Mouse (Mus musculus) liver, embryonic 14.5 days (tissue): ENCODE results near the gene Iqce. TPM values are rescaled to one million over a fixed set of nuclear protein-coding genes. Genes with fewer than 3 reads are reported as not detected.
A peak's percentile ranks its signal among the peaks of the same experiment; 100 is the strongest.

Source experiments
- ATAC-seq: fragments of 200-750 bp; cut with Nextera tagmentation; 2 replicates; pipeline ENCODE4 v1.8.0; 2017; ENCODE audit warnings: moderate number of reproducible peaks, mild to moderate bottlenecking, moderate library complexity; ENCODE audit not compliant: insufficient read depth
- DNase-seq, 3 experiments: peaks; one replicate each; pipeline ENCODE4 v3.0.0-alpha.2; 2012 to 2013; ENCODE audit warnings: low read depth in 3 of 3, low spot score in 3 of 3
- H3K27ac ChIP-seq: fragments of 300-500 bp; sonication (generic); 2 replicates; pipeline ENCODE4 v1.5.1; 2014; ENCODE audit warnings: moderate library complexity, mild to moderate bottlenecking, control low read depth, inconsistent platforms
- H3K27me3 ChIP-seq: fragments of 300-500 bp; sonication (generic); 2 replicates; pipeline ENCODE4 v1.6.1; 2014; ENCODE audit warnings: mild to moderate bottlenecking, low read length, moderate library complexity; ENCODE audit not compliant: control insufficient read depth, insufficient read depth
- H3K36me3 ChIP-seq: fragments of 300-500 bp; sonication (generic); replicated peaks from 2 replicates; pipeline ENCODE4 v1.6.1; 2014; ENCODE audit warnings: low read depth; ENCODE audit not compliant: control insufficient read depth, insufficient read depth
- H3K4me1 ChIP-seq, 2 experiments: fragments of 200-500 bp in 1 of 2; fragments of 300-500 bp in 1 of 2; sonication (generic) in 1 of 2; replicated peaks; 2 replicates each; pipeline ENCODE4 v1.6.1; 2012 to 2014; ENCODE audit warnings: antibody characterized with exemption in 1 of 2, inconsistent platforms in 1 of 2, low read length in 1 of 2; ENCODE audit not compliant: control insufficient read depth in 2 of 2, insufficient read depth in 2 of 2
- H3K4me2 ChIP-seq: fragments of 300-500 bp; sonication (generic); 2 replicates; pipeline ENCODE4 v1.6.1; 2014; ENCODE audit warnings: low read depth, mild to moderate bottlenecking, control low read depth, moderate library complexity
- H3K4me3 ChIP-seq, 2 experiments: fragments of 200-500 bp in 1 of 2; fragments of 300-500 bp in 1 of 2; sonication (generic) in 1 of 2; 2 replicates each; pipeline ENCODE4 v1.5.1; 2012 to 2014; ENCODE audit warnings: low read depth in 2 of 2, low read length in 2 of 2, mild to moderate bottlenecking in 2 of 2, control low read depth in 1 of 2, inconsistent platforms in 1 of 2, moderate library complexity in 1 of 2; ENCODE audit not compliant: insufficient read depth in 1 of 2
- H3K9ac ChIP-seq: fragments of 300-500 bp; sonication (generic); replicated peaks from 2 replicates; pipeline ENCODE4 v1.6.1; 2014; ENCODE audit warnings: mild to moderate bottlenecking, control low read depth, moderate library complexity
- H3K9me3 ChIP-seq: fragments of 300-500 bp; sonication (generic); 2 replicates; pipeline ENCODE4 v1.6.1; 2016; ENCODE audit warnings: low read length, mixed read lengths; ENCODE audit not compliant: control insufficient read depth
- CTCF ChIP-seq: IDR thresholded peaks from 2 replicates; pipeline ENCODE4 v1.5.1; 2016; ENCODE audit warnings: antibody characterized with exemption, low read depth, control low read depth
- EP300 ChIP-seq: IDR thresholded peaks from 2 replicates; pipeline ENCODE4 v1.6.1; 2016; ENCODE audit warnings: antibody characterized with exemption, low read depth
- WGBS: fragments of 180-500 bp; shearing (Covaris S2); extraction: QIAGEN DNeasy Blood & Tissue Kit; methylation state at CpG from one replicate; pipeline ENCODE4 v1.1.7; 2014; ENCODE audit not compliant: insufficient replicate concordance; 5-methylcytosine and 5-hydroxymethylcytosine counted together
- polyA plus RNA-seq, 2 experiments: library from polyadenylated mRNA; depleted of rRNA in 1 of 2; stranded (reverse) in 1 of 2; unstranded in 1 of 2; fragments of >200 nt; fragmentation: Nextera tagmentation in 1 of 2; extraction: Ambion mirVana in 1 of 2; gene quantifications; 2 replicates each; pipeline versions ENCODE4 v1.2.1 to v1.2.3; 2012 to 2014

Gene Iqce
- polyA plus RNA-seq, 2 experiments, result 3.4 to 3.8 TPM

DNA sequence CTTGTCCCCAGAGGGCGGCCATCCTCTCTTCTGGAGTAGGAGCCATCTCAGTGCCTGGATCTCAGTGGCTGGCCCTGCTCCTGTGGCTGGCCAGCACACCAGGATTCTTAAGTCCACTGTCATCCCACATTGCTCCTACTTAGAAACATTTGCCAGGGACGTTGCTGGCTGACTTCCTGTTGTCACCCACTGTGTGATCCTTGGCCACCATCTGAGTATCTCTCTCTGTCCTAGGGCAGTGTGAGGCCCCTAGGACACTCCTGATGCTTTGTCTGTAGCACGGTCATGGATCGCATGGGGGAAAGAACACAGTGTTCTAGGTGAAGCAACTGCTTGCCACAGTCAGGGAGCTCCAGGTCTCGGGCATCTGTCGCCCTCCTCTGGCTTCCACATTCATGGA, 8.1 kb upstream of the Iqce start:
- Histone ChIP-seq H3K27me3 (no peaks in the 10 kb centered on the region), H3K9ac (no peak overlapping the region), H3K27ac (no peak overlapping the region), H3K4me1 (peaks cover 0 to 10% of the 10 kb centered on the region in 2 experiments; a peak in 3 of 4 replicates), H3K36me3 (peaks cover 10% of the 10 kb centered on the region), H3K9me3 (no peaks in the 10 kb centered on the region), H3K4me3 (no peak overlapping the region), H3K4me2 (no peak overlapping the region)
- ATAC-seq (no peak), DNase-seq (no peak)
- TF ChIP-seq EP300, result no peak
- no peak for TF ChIP-seq CTCF
- 77% methylated on average over 6 of the region's 6 CpGs for WGBS

DNA sequence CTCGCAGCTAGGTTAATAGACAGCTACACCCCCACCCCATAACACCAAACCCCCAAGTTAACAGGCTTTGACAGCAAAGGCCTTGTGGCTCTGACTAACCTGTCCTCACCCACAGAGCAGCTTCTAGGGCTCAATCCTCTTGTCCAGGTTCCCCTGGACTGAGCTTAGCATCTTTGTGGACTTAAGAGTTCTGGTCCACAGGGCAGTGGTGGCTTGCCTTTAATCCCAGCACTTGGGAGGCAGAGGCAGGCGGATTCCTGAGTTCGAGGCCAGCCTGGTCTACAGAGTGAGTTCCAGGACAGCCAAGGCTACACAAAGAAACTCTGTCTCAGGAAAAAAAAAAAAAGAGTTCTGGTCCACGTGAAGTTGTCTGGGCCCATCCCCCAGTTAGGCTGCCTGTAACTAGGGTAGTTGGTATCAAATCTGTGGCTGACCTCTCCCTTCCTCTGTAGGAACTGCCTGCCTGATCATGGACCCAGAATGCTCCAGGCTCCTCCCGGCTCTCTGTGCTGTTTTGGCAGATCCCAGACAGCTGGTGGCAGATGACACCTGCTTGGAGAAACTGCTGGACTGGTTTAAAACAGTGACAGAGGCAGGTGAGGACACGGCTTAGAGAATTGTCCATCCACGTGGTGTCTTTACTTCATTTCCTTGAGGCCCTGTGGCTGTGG, 3.5 kb upstream of the Iqce start:
- WGBS, result 31% methylated on average over 7 of the region's 7 CpGs
- DNase-seq, result no peak
- Histone ChIP-seq H3K4me2 (peak overlapping the region; percentile 90), H3K4me1 (peaks cover 21 to 32% of the 10 kb centered on the region in 2 experiments), H3K9ac (peak overlapping the region; percentile 77), H3K36me3 (no peaks in the 10 kb centered on the region), H3K4me3 (peak overlapping the region; percentile 59 to 63), H3K27me3 (no peaks in the 10 kb centered on the region), H3K9me3 (no peaks in the 10 kb centered on the region), H3K27ac (peak overlapping the region; percentile 60)
- no peak for ATAC-seq
- TF ChIP-seq EP300 (no peak), CTCF (no peak)

DNA sequence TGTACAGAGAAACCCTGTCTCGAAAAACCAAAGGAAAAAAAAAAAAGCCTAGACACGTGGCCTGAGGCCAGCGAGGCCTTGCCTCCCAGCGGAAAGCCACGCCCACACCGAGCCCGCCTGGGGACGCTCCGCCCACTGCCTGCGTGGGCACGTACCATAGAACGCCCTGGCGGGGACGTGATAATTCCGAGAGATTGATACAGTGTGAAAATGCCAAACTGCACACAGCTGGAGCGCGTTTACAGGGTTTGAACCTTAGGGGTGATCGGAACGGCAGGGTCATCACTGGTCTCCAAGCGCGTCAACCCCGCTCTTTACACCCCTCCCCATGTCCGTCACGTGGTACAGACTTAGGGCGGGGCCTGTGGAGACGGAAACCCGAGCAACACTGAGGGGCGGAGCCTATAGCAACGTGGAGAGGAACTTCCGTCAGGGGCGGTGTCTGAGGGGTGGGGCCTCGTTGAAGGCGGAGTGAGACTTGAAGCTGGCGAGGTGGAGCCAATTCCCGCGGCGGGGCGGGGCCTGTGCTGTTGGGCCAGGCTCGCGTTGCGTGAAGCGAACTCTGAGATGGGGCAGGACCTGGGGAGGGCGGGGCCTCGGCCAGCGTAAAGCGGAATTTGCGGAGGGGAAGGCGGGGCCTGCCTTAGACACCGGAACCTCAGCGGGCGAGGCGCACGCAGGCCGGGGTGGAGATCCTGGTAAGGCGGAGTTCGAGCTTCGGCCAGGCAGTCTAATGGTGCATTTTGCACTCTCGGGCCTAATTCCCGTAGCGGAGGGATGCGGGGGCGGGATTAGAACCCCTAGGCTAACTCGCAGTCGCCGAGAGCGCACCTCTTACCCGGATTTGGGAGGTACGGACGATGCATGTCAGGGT, 2.4 kb upstream of the Iqce start, which contains the start of gene Brat1:
Gene Brat1, plus strand, starts transcription at position 634 of the 874 bp plus-strand sequence.
- no peaks in the 10 kb centered on the region for H3K9me3 ChIP-seq
- H3K4me1 ChIP-seq, result peaks cover 21 to 34% of the 10 kb centered on the region in 2 experiments
- DNase-seq (peak; percentile 99), ATAC-seq (peak; percentile 88)
- H3K27me3 ChIP-seq, result no peaks in the 10 kb centered on the region
- H3K9ac ChIP-seq, result peak within 1 kb of the TSS; percentile 77
- peak within 1 kb of the TSS; percentile 69 for H3K27ac ChIP-seq
- H3K4me2 ChIP-seq, result peak within 1 kb of the TSS; percentile 90
- H3K36me3 ChIP-seq, result no peaks in the 10 kb centered on the region
- H3K4me3 ChIP-seq, result peak within 1 kb of the TSS; percentile 63 to 79
- no peak for TF ChIP-seq EP300
- 0 out of 2 replicates have a peak, but pooled peaks have one; percentile 10 for TF ChIP-seq CTCF
- WGBS, result under 1% methylated on average over 69 of the region's 69 CpGs

DNA sequence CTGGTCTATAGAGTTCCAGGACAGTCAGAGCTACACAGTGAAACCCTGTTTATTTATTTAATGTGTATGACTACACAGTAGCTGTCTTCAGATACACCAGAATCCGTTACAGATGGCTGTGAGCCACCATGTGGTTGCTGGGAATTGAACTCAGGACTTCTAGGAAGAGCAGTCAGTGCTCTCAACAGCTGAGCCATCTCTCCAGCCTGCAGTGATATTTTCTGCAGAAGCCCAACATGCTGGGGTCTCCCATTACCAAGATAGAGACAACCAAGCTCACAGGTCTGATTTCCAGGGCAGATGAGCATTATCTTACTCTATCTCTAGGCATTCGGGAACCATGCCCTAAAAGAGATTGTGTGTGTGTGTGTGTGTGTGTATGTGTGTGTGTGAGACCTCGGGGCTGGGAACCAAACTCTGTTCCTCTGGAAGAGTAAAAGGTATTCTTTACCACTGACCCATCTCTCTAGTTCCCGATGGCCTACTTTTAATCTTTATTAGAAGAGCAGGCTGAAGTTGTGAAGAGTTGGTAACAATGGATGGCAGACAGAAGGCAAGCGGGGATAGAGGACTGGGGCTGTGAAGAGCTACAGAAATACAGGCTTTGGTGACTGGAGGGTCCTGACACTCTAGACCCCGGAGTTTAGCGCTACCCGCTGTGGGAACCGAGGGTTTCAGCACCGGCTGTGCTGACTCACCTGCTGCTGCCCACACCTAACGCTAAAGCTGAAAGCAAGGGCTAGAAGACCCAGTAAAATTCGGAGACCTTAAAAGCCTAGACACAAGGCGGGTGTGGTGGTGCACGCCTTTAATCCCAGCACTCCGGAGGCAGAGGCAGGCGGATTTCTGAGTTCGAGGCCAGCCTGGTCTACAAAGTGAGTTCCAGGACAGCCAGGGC, 1.6 kb upstream of the Iqce start:
- no peak for ATAC-seq
- peak in 1 of 3 experiments; percentile 30 for DNase-seq
- peaks cover 21 to 34% of the 10 kb centered on the region in 2 experiments for H3K4me1 ChIP-seq
- peak overlapping the region; percentile 69 for H3K27ac ChIP-seq
- peak overlapping the region; percentile 90 for H3K4me2 ChIP-seq
- no peaks in the 10 kb centered on the region for H3K36me3 ChIP-seq
- H3K9ac ChIP-seq, result peak overlapping the region; percentile 15
- H3K4me3 ChIP-seq, result peak overlapping the region; percentile 6 to 47; a peak in 3 of 4 replicates
- WGBS, result 12% methylated on average over 17 of the region's 17 CpGs
- H3K27me3 ChIP-seq, result no peaks in the 10 kb centered on the region
- TF ChIP-seq EP300, result no peak
- TF ChIP-seq CTCF, result no peak
- no peaks in the 10 kb centered on the region for H3K9me3 ChIP-seq
